Mouse (Mus musculus) kidney, adult 2 months (tissue): ENCODE measurements around the gene Erp27.
"Not testable (repeated sequence)": the region's sequence is repeated elsewhere in the genome, so short reads cannot be mapped to it uniquely, and the experiment has no call there.

Source experiments
- CTCF ChIP-seq: fragments of 200-500 bp; conservative IDR thresholded peaks from 2 replicates; pipeline ENCODE4 v1.5.1; 2011; ENCODE audit warnings: low read depth, mild to moderate bottlenecking, control low read depth, low read length, moderate library complexity, mixed read lengths; ENCODE audit not compliant: insufficient read depth, insufficient read length
- POLR2A ChIP-seq: fragments of 200-500 bp; IDR thresholded peaks from one replicate; pipeline ENCODE4 v1.6.1; 2011; ENCODE audit warnings: low read depth, low read length, control low read depth

DNA sequence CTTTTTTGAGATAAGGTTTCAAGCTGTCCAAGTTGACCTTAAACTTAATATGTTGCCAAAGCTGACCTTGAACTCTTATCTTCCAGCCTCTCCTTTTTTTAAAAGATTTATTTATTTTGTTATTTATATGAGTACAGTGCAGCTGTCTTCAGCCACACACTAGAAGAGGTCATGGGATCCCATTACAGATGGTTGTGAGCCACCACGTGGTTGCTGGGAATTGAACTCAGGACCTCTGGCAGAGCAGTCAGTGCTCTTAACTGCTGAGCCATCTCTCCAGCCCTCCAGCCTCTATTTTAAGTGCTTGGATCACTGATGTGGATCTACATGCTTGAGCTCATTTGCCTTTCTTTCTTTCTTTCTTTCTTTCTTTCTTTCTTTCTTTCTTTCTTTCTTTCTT, 37.2 kb downstream of the Erp27 start:
- not testable (repeated sequence) for TF ChIP-seq CTCF, POLR2A
